Mouse (Mus musculus): ENCODE results near the gene Lnx1. TPM values are rescaled to one million over a fixed set of nuclear protein-coding genes. Genes with fewer than 3 reads are reported as not detected.

Lnx1 gene
- total and polyA plus RNA-seq, 2 experiments from 2014 or later = 18.7 to 36.9 TPM

- H3K27ac ChIP-seq (ENCODE audit: low read depth, low read length) = no peak overlapping the region
- DNase-seq (ENCODE audit: low spot score) = no peak
- TF ChIP-seq CTCF (IDR thresholded peaks at IDR 0.05) = no peak
- no peak overlapping the region for H3K9ac ChIP-seq (replicated peaks; ENCODE audit: low read length, poor library complexity, severe bottlenecking)
- H3K36me3 ChIP-seq (ENCODE audit: insufficient read depth, low read length) = peaks cover 25% of the 10 kb centered on the region
- H3K4me2 ChIP-seq (ENCODE audit: low read depth, low read length, poor library complexity, severe bottlenecking) = no peak overlapping the region
- no peak overlapping the region for H3K4me3 ChIP-seq (ENCODE audit: low read depth, low read length)
- no peaks in the 10 kb centered on the region for H3K27me3 ChIP-seq (ENCODE audit: insufficient read depth, low read length)
- H3K4me1 ChIP-seq (ENCODE audit: insufficient read depth, low read length) = no peaks in the 10 kb centered on the region
- H3K9me3 ChIP-seq (ENCODE audit: low read length) = no peaks in the 10 kb centered on the region
- ATAC-seq (ENCODE audit: low FRiP score) = no peak
- 41% methylated on average over 7 of the region's 7 CpGs for WGBS
Measured at GRCm38 (mm10) chr5:74621691-74622470, 80.8 kb downstream of the Lnx1 start.

GRCm38 (mm10) chr5:74618573-74619059 lies 84.1 kb downstream of the Lnx1 start:
- Histone ChIP-seq H3K4me1 (ENCODE audit: insufficient read depth, low read length) (no peaks in the 10 kb centered on the region), H3K27ac (ENCODE audit: low read depth, low read length) (no peak overlapping the region), H3K9me3 (ENCODE audit: low read length) (no peaks in the 10 kb centered on the region), H3K27me3 (ENCODE audit: insufficient read depth, low read length) (no peaks in the 10 kb centered on the region), H3K4me2 (ENCODE audit: low read depth, low read length, poor library complexity, severe bottlenecking) (no peak overlapping the region), H3K36me3 (ENCODE audit: insufficient read depth, low read length) (peaks cover 12% of the 10 kb centered on the region), H3K4me3 (ENCODE audit: low read depth, low read length) (no peak overlapping the region), H3K9ac (replicated peaks; ENCODE audit: low read length, poor library complexity, severe bottlenecking) (no peak overlapping the region)
- 67% methylated on average over 3 of the region's 3 CpGs for WGBS
- peak; percentile 31 for DNase-seq (ENCODE audit: low spot score)
- peak; percentile 68 for TF ChIP-seq CTCF (IDR thresholded peaks at IDR 0.05)
- no peak for ATAC-seq (ENCODE audit: low FRiP score)

DNA sequence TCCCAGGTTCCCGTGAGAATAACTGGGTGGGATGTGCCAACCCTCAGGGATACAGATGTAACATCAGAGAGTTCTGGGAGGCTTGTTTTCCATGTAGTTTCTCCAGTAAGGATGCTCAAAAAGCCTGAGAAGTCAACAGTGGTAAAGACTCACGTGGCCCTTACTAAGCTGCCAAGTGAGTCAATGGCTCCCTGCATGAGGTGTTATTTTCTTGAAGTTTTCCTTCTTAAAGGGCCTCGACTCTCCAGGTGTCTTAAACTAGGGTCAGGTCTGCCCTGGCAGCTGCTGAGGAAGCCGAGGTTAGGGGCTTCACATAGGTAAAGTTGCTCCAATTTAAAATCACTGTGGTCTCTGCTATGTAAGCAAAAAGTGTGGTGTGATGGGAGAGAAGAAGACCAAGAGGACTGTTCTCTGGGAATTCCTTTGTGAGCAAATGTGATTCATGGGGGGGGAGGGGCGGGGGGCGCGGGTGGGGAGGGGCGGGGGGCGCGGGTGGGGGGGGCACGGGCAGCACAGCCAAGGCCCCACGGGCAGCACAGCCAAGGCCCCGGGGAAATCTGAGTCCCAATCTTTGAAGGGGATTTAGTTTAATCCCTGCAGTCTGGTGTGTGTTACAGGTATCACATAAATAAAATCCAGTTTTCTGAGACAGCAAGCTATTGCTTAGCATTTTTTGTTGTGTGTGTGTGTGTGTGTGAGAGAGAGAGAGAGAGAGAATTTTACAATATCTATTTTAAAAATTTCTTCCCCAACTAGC lies 84.7 kb downstream of the Lnx1 start:
- ATAC-seq (ENCODE audit: low FRiP score) (no peak), DNase-seq (ENCODE audit: low spot score) (no peak)
- WGBS = 55% methylated on average over 13 of the region's 13 CpGs
- no peaks in the 10 kb centered on the region for H3K9me3 ChIP-seq (ENCODE audit: low read length)
- peaks cover 10% of the 10 kb centered on the region for H3K36me3 ChIP-seq (ENCODE audit: insufficient read depth, low read length)
- no peak overlapping the region for H3K4me2 ChIP-seq (ENCODE audit: low read depth, low read length, poor library complexity, severe bottlenecking)
- no peak overlapping the region for H3K27ac ChIP-seq (ENCODE audit: low read depth, low read length)
- H3K4me1 ChIP-seq (ENCODE audit: insufficient read depth, low read length) = no peaks in the 10 kb centered on the region
- no peaks in the 10 kb centered on the region for H3K27me3 ChIP-seq (ENCODE audit: insufficient read depth, low read length)
- no peak overlapping the region for H3K4me3 ChIP-seq (ENCODE audit: low read depth, low read length)
- H3K9ac ChIP-seq (replicated peaks; ENCODE audit: low read length, poor library complexity, severe bottlenecking) = no peak overlapping the region
- TF ChIP-seq CTCF (IDR thresholded peaks at IDR 0.05) = no peak

DNA sequence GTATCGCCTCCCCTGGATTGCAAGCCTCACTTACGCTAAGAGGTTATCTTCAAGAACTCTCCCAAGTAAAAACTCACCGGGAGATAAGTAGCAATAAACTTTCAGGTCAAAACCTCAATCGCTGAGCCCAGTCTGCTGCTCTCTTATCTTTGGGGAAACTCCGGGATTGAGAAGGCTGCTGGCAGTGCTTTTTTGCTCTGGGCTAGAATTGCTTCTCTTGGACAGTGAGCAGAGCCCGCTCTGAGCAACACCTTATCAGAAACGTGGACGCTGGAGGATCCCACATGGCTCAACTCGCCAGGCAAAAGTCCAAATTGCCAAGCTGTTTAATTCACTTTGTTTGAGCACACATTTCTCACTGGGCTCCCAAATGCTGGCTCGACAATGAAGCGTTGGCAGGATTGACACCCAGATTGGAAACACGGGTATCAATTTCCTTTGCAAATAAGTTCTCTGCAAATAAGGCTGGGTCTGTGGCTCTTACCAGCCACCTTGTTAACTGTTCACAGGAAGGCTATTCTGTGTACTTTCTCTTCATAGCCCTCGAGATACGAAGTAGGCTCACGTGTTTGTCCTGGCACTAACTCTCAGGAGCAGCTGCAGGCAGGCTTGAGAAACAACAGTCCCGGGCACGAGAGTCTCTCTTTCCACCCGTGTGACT lies 89.1 kb downstream of the Lnx1 start:
- Histone ChIP-seq H3K4me1 (ENCODE audit: insufficient read depth, low read length) (no peaks in the 10 kb centered on the region), H3K4me3 (ENCODE audit: low read depth, low read length) (no peak overlapping the region), H3K27me3 (ENCODE audit: insufficient read depth, low read length) (no peaks in the 10 kb centered on the region), H3K36me3 (ENCODE audit: insufficient read depth, low read length) (peaks cover 7% of the 10 kb centered on the region; the same call in 1 of the 2 replicates), H3K9me3 (ENCODE audit: low read length) (no peaks in the 10 kb centered on the region), H3K9ac (replicated peaks; ENCODE audit: low read length, poor library complexity, severe bottlenecking) (no peak overlapping the region), H3K4me2 (ENCODE audit: low read depth, low read length, poor library complexity, severe bottlenecking) (no peak overlapping the region), H3K27ac (ENCODE audit: low read depth, low read length) (no peak overlapping the region)
- ATAC-seq (ENCODE audit: low FRiP score) (no peak), DNase-seq (ENCODE audit: low spot score) (no peak)
- 64% methylated on average over 18 of the region's 18 CpGs for WGBS
- no peak for TF ChIP-seq CTCF (IDR thresholded peaks at IDR 0.05)

- ATAC-seq (ENCODE audit: low FRiP score) (no peak), DNase-seq (ENCODE audit: low spot score) (no peak)
- Histone ChIP-seq H3K27ac (ENCODE audit: low read depth, low read length) (no peak overlapping the region), H3K4me1 (ENCODE audit: insufficient read depth, low read length) (no peaks in the 10 kb centered on the region), H3K4me2 (ENCODE audit: low read depth, low read length, poor library complexity, severe bottlenecking) (no peak overlapping the region), H3K36me3 (ENCODE audit: insufficient read depth, low read length) (peaks cover 8% of the 10 kb centered on the region), H3K27me3 (ENCODE audit: insufficient read depth, low read length) (no peaks in the 10 kb centered on the region), H3K9me3 (ENCODE audit: low read length) (no peaks in the 10 kb centered on the region), H3K9ac (replicated peaks; ENCODE audit: low read length, poor library complexity, severe bottlenecking) (no peak overlapping the region), H3K4me3 (ENCODE audit: low read depth, low read length) (no peak overlapping the region)
- no peak for TF ChIP-seq CTCF (IDR thresholded peaks at IDR 0.05)
- WGBS = 93% methylated on average over 5 of the region's 5 CpGs
Measured at GRCm38 (mm10) chr5:74612713-74613112, 90.0 kb downstream of the Lnx1 start.
